Mouse (Mus musculus): ENCODE data around the gene Tdrd7.

Gene Tdrd7

DNA sequence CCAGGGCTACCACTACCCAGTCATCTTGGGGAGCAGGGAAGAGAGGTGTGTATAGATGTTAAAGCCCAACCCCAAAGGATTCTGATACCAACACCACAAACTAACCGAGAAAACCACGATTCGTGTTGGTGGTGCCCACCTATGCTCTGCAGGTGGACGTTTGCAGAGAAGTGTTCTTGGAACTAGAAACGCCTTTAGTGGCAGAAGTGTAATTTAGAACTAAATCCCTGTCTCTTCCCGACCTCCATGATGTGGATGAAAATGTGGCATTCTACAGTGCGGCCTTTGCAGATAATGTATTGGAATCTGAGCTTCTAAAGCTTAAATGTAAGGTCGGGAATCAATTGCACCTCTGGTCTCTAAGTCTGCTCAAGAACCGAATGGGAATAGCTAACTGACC is 7.8 kb downstream of the Tdrd7 start:
- no peak for DNase-seq (ENCODE audit: low read depth)

DNA sequence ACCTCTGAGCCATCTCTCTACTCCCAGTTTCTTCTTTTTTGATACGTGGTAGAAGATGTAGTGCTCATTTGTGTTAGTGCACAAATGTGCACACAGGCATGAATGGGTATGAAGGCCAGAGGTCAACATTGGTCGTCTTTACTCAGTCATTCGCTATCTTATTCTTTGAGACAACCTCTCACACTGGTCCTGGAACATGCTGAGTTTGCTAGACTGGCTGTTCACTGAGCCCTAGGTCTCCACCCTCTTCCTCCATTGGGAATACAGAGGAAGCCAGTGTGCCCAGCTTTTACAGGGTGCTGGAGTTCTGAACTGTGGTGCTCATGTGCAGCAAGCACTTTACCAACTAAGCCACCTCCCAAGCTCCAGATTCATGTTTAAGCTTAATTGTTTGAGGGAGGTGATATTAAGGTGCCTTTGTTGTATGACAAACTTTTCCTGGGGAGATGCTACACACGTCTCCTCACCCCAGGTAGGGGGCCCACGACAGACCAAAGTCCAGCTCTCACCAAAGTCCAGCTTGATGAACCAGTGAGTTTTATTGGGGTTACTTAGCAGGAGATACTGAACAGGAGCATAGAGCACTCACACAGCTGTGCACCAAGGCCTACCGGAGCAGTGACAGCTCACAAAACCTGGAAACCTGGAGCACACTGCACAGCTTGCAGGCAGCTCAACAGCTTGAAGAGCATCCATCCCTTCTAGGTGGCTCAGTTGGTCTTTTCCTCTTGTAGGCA is 12.0 kb downstream of the Tdrd7 start:
- DNase-seq (ENCODE audit: low read depth), result no peak

DNA sequence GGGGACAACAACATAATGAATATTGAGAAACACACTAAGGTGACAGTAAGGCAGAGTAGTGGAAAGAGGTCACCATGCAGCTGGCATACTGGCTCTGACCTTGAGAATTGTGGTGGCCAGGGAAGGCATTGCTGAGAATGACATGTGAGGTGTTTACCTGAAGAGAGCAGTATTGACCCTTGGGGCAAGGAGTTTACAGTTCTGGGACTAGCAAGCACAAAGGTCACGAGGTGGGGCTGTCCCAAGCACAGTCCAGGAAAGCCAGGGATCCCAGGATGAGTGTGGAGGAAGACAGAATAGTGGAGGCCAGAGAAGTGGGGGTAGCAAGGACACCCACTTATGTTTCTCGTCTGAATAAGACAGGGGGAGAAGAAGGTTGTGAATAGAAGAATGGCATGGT is 14.8 kb downstream of the Tdrd7 start:
- no peak for DNase-seq (ENCODE audit: low read depth)

DNA sequence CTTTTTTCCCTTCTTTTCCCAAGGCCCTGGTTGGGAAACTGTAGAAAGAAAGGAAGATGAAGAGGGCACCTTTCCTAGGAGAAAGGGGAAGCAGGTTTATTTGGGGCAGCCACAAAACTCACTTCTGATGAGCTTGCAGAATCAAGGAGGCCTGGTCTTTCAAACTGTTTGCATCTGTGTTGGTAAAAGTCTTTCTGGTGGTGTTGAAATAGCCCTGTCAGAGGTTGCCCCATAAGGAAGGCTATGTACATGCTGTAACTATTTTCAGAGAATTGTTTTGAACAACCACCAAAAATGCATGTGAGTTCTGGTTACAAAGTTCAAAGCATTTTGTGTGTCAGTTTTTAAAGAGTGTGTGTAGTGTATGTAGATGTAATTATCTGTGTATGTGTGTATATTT is 15.9 kb downstream of the Tdrd7 start:
- peak; percentile 57 for DNase-seq (ENCODE audit: low read depth)

DNA sequence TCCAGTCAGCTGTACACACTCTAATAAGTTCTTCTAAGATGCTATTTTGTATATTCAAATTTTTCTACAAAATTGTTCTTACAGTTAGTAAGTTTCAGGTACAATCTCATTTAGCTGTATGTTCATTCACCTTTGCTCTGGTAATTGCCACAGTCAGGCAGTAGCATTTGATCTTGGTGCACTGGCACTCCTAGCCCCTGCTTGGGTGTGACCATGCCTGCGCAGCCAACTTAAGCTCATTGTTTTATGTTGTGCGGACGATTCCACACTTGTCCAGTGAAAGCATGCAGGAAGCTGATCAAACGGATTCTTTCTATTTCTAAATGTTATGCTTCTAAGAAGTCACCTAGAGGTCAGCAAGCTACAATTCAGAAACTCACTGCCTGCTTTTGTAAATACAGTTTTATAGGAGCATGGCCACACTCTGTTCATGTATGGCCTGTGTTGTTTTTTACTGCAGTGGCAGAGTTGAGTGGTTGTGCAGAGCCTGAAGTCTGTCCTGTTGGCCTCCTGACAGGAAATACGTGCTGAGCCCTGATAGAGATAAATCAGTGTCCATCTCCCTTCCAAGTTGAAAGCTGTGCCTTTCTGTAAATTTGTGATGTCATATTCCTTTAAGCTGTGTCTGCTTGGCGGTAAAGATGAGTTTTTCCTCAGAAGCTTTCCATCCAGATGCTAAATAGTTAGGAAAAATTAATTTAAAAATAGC is 25.4 kb downstream of the Tdrd7 start:
- no peak for DNase-seq (ENCODE audit: low read depth)

DNA sequence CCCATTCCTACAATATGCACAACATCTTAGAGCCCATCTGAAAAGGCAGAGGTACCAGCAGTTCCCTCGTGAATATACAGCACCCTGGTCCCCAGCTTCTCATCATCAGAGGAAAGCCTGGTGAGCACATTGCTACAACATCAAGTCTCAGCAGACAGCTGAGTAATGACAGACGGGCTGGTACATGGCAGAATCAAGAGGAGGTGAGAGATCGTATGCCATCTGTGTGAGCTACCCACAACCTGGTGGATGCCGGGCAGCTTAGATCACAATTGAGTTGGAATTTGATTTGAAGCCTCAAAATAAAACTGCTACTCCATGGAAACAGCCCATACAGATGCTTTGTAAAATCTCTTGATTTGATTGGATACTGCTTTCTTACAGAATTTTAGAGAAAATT is 33.4 kb downstream of the Tdrd7 start:
- no peak for DNase-seq (ENCODE audit: low read depth)

DNA sequence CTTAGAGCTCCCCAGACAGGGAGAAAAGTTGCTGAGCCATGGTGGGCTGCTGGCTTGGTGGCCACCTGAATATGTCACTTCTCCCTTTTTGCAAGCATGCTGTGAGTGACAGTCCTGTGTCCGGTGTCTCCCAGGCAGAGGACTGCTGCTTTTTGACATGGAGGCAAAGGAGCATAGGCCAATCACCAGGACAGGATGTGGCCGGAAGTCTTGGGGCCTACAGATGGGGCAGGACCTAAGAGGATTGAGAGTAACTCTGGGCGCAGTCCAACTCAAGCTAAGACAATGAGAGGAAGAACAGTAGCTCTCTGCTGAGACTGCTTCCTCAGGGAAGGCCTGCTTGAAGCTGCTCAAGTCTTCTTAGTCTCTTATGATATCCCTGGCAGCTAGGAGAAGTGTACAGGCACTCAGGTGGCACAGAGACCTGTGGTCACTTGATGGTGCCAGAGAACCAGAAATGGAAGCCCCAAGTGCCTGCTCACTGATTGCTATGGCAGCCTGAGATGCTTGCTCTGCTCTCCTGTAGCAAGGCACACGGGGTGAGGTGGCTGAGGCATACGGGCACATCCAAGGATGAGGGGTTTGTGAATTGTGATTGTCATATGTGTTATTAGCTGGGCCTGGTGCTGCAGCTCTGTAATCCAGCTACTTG is 43.1 kb downstream of the Tdrd7 start:
- DNase-seq (ENCODE audit: low read depth), result no peak

DNA sequence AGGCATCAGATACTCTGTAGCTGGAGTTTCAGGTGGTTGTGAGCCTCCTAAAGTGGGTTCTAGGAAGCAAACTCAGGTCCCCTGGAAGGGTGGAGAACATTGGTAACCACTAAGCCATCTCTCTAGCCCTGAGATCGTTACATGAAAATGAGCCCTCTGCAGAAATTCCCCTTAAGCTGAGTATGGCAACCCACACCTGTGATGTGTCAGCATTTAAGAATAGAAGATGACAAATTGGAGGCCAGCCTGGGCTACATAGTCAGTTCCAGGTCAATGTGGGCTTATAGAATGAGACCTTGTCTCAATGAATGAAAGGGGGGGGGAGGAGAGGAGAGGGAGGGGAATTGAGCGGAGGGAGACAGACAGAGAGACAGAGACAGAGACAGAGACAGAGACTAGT is 46.6 kb downstream of the Tdrd7 start:
- no peak for DNase-seq (ENCODE audit: low read depth)

DNA sequence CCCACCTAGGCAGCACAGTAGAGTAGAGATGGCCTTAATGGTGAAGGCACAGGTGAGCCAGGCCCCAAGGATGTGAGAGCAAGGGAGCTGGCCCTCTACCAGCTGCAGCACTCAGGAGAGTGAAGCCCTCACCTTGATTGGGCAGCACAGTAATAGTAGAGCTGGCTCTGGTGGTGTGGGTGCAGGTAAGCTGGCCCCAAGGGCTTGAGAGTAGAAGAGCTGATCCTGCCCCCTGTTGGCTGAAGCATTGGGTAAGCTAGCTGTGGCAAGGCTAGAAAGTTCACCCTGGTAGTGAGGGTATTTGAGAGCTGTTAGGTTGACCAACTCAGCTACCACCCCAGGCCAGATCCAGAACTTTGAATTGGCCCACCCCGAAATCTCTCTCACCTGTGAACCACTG is 50.5 kb downstream of the Tdrd7 start:
- DNase-seq (ENCODE audit: low read depth), result no peak

DNA sequence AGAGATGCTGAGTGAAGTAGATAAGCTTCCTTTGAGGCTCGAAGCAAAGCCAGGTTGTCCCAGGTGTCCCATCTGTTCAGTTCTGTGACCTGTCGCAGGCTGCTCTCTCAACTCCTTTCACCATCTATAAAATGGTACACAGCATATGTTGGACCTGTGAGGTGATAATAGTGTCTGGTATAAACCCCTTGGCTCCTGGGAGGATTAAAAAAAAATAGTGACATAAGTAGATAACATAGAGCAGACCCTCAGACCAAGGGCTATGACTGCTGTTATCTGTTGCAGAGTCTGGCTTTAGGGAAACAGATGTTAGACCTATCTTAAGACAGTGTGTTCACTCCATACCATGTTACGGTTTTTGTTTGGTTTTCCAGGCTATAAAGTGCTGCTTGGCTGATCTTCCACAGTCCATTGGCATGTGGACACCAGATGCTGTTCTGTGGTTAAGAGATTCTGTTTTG is 57.9 kb downstream of the Tdrd7 start:
- DNase-seq (ENCODE audit: low read depth), result peak; percentile 15

DNA sequence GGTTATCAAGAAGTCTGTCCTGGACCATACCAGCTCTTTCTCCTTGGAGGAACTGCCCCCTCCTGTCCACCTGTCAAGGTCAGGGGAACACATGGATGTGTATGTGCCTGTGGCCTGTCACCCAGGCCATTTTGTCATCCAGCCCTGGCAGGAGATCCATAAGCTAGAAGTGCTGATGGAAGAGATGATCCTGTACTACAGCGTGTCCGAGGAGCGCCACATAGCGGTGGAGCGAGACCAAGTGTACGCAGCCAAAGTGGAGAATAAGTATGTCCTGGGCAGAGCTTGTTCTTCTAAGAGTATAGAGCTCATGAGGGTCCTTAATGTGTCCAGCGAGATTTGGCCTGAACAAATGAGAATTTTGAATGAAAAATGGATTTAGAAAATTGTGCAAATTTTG is 60.8 kb downstream of the Tdrd7 start:
- DNase-seq (ENCODE audit: low read depth), result peak; percentile 52

DNA sequence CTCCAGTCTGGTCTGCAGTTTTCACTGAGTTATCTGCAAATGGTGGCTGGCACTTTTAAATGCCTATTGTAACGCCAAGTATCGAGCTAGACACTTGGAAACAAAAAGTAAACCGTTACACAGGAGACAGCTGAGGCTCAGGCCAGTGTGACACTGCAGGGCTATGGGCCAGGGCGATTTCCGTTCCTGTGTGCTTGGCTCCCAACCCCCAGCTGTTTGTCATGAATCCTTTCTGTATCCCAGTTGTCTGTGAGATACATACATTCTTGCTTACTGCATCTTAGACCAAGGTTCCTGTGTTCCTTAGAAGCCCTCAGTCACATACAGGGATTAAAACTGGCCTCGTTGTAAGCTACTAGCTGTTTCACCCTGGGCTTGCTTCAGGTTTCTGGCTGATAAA is 63.1 kb downstream of the Tdrd7 start:
- no peak for DNase-seq (ENCODE audit: low read depth)

DNA sequence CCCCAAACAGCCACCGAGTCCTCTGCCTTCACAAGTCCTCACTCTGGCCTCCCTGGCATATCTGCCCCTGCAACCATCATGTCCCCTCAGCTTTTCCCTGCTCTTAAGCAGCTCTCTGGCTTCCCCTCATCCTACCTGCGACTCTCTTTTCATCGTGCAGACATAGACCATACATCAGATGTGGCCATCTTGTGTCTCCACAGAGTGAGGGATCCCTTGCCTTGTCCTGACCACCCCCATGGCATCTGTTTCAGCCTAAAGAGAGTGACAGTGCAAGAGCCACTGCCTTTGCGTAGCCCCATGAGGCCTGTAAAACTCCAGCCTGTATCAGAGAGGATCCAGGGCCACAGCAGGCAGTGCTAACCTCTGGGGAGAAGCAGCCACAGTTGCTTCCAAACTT is 63.6 kb downstream of the Tdrd7 start:
- DNase-seq (ENCODE audit: low read depth), result no peak

DNA sequence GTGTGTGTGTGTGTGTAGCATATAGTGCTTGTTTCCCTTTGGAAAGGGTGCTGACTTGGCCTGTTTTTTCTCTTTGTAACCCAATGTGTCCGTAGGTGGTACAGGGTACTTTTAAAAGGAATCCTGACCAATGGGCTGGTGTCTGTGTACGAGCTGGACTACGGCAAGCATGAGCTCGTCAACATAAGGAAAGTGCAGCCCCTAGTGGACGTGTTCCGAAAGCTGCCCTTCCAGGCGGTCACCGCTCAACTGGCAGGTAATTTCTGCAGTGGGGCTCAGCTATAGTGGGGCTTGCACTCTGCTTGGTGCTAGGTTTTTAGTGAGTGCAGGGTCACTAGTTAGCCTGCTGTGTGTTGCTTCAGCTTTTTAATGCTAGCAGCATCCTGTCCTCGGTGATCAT is 64.4 kb downstream of the Tdrd7 start:
- DNase-seq (ENCODE audit: low read depth), result no peak

DNA sequence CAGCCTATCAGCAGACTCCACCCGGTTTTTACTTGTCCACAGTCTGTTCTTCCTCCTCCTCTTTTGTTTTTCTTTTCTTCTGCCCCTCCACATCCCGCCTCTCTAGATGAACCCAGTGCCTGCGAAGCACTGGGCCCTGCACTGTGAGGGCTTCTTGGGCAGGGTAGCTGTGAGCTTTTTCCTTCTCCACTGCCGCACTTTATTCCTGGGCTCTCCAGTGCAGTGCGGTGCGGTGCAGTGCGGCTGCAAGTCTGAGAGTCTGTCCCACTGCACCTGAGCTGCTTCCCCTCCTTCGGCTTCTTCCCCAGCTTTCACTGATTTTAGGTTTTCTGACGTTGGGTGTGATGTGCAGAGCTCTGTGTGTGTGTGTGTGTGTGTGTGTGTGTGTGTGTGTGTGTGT is 67.3 kb downstream of the Tdrd7 start:
- no peak for DNase-seq (ENCODE audit: low read depth)

DNA sequence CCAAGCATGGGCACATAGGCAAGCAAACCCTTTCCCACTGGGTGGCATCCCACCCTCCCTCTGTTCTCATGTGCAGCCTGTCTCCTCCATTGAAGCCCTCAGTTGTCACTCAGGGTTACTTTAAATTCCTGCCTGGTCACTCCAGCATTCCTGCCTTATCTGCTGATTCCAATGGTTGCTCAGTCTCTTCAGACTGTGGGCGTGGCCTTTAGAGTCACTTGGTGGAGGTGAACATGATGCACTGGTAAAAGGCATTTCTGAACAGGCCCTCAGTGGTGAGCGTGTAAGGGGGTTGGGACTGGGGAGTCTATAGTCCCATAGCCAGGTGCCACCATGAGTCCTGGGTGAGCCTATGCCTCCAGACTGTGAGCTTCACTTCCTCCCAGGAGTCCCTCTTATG is 68.1 kb downstream of the Tdrd7 start:
- no peak for DNase-seq (ENCODE audit: low read depth)

DNA sequence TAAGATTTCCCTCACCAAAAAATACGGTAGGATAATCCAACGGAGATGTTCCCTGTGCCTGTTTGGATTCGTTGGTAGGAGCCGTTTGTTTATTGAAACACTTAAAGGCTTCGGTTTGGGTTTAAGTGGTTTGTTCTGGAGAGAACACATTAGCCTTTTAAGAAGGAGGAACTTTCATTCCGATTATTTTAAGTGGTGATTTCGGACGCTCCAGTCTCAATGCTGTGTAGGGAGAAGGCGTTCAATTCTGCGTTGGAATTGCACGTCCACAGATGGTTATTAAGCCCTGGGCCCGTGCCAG is 73.4 kb downstream of the Tdrd7 start:
- DNase-seq (ENCODE audit: low read depth), result no peak

DNA sequence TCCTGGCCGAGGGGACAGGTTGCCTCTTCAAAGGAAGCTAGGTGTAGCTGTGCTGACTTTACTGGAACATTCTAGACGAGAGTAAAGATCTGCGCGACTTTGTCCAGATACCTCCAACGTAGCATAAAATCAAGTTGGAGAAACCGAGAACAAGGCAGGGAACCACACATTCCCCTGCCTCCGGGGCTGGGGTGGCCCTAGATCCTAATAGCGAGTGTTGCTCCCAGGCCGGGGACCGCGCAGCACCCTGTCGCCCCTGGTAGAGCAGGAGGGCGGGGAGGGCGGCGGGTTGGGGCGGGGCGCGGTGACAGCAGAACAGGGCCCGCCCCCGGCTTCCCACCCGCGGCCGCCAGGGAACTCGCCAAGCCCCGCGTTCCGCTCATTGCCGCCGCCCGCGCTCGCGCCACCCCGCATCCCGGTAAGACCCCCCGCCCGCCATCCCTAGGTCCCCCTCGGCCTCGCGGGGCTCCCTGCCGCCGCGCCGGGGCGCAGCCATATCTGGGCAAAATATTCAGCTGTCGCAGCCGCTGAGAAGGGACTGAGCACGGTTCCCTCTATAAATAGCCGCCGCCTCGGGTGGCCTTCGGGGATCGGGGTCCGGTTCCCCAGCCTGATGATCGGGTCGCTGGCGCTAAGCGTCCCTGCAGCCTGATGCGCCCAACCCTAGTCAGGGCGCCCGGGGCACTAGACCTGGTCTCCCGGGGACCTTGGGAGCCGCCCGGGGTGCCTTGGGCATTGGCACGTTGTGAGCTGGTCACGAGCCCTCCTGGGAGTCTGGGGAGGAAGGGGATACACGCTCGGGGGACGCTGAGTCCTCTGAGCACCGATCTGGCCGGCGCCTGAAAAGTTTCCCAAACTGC is 74.0 kb downstream of the Tdrd7 start, which contains the start of gene Tmod1:
Gene Tmod1 (plus strand): TSS at position 44 of the 860 bp plus-strand sequence.
- no peak for DNase-seq (ENCODE audit: low read depth)

DNA sequence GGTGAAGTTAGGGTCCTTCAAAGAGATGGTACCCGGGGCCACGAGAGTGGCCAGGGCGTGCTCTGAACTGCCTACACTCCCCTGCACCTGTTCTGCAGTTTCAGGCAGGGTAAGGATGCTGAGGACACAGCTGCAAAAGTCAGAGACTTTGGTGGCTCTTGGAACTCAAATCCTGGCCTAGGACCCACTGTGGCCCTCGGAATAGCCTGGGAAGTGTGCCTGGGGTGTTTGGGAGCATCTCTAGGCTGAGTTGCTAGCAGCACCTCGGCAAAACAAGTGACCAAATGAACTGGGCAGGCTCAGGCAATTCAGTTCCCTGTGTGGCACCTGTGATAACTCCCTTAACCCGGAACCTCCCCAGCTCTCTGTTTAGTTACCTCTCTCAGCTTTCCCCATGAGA is 74.8 kb downstream of the Tdrd7 start:
- no peak for DNase-seq (ENCODE audit: low read depth)

DNA sequence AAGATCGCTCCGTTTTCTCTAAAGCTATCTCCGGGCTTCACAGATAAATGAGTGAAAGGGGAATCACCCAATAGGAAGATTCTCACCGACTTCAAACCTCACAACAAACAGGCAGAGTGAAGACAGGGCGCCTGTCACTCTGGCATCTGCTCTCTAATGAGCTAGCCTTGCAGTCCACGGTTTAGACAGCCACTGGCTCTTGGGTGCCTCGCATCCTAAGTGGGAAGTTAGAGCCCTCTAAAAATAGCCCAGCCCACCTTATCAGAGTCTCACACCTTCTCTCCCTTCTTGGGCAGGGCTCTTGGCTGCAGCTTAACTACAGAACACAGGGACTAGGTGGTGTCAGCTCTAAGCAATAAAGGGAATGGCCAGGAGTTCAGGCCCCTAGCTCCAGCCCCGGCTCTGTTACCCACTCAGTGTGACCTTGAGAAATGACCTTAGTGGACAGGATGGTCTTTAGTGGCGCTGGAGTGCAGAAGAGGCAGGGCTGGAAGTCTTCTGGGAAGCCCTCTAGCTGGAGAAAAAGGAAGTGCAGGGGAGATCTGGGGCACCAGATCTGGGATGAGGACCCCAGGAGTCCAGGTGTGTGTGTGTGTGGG is 75.6 kb downstream of the Tdrd7 start:
- DNase-seq (ENCODE audit: low read depth), result no peak

DNA sequence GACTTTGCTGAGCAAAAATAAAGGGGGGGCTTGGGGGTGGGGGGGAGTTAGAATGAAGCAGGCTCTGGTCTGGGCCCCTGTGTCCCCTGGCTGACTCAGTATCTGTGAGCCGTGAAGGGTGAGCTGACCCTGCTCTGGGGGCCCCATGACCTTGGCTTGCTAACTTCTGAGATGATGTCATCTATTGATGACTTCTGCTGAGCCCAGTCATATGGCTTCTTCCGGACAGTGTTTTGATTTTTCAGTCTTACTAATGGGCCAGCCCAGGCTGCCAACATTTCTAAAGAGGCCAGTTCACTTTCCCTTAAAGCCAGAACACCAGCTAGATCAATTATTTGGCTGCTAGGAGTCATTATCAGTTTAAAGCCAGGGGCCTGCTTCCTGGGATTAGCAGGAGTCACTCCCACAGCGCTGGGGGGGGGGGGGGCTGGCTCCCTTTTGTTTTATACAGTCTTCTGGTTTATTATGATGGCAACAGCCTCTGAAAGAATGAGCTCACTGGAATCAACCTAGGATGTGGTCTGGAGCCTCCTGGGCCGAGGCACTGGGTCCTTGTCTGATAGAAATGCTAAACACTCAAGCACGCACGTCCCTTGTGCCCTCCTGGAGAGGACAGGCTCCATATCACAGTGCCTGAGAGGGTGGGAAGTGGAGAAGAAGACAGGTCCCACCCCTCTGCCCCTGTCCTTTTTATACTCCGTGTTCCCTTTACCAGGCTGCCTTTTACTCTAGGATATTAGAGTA is 76.8 kb downstream of the Tdrd7 start:
- peak; percentile 50 for DNase-seq (ENCODE audit: low read depth)
